Mouse (Mus musculus): ENCODE measurements around the gene Arpc3. TPM values are rescaled to one million over a fixed set of nuclear protein-coding genes. Genes with fewer than 3 reads are reported as not detected.

Arpc3 gene
- polyA plus RNA-seq, 1 experiment from 2014 or later: 128 TPM

DNA sequence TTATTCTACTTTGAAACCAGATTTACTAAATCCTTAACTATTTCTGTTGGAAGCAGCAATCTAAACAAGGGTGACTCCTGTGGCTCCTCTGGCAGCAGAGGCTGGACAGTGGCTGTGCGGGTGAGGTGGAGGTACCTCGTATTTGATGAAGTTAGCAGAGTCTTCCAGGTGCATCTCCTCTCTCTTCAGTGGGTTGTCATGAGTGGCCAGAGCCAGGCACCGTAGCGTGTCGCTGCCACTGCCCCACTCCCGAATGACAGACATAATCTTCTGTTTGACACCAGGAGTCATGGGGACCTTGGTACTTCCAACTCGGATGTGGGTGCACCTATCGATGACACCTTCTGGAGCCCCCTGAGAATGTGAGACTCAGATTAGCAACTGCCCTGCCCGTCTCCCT lies 69.8 kb downstream of the Arpc3 start:
- Histone ChIP-seq H3K27ac (no peak overlapping the region), H3K27me3 (replicated peaks) (no peaks in the 10 kb centered on the region), H3K9me3 (no peaks in the 10 kb centered on the region), H3K36me3 (peaks cover 99% of the 10 kb centered on the region), H3K4me3 (no peak overlapping the region), H3K4me1 (no peaks in the 10 kb centered on the region), H3K9ac (no peak overlapping the region), H3K4me2 (replicated peaks) (no peak overlapping the region)
- 97% methylated on average over 9 of the region's 9 CpGs for WGBS
- no peak for ATAC-seq (ENCODE audit: low FRiP score, low read depth)

Other genes starting within 250 kb of the Arpc3 start
- 306 and 318 TPM in 2 replicates for gene Ppp1cc, start 233.6 kb upstream of the Arpc3 start, polyA plus RNA-seq (2016; fragmentation: Nextera tagmentation; extraction: Ambion mirVana)
- 4.5 and 4.9 TPM in 2 replicates for gene Hvcn1, start 185.1 kb upstream of the Arpc3 start, polyA plus RNA-seq (2016; fragmentation: Nextera tagmentation; extraction: Ambion mirVana)
- gene Tctn1, start 127.4 kb upstream of the Arpc3 start, polyA plus RNA-seq (2016; fragmentation: Nextera tagmentation; extraction: Ambion mirVana): 4.6 and 4.9 TPM in 2 replicates
- gene Pptc7, start 107.5 kb upstream of the Arpc3 start, polyA plus RNA-seq (2016; fragmentation: Nextera tagmentation; extraction: Ambion mirVana): 10.5 and 10.7 TPM in 2 replicates
- 11.7 and 12.3 TPM in 2 replicates for gene Rad9b, start 37.6 kb upstream of the Arpc3 start, polyA plus RNA-seq (2016; fragmentation: Nextera tagmentation; extraction: Ambion mirVana)
- gene Vps29, start 37.5 kb upstream of the Arpc3 start, polyA plus RNA-seq (2016; fragmentation: Nextera tagmentation; extraction: Ambion mirVana): 233 and 237 TPM in 2 replicates
- 56.3 and 57.9 TPM in 2 replicates for gene Gpn3, start 20.0 kb upstream of the Arpc3 start, polyA plus RNA-seq (2016; fragmentation: Nextera tagmentation; extraction: Ambion mirVana)
- 117 TPM in 2 replicates for gene Fam216a, start 19.5 kb upstream of the Arpc3 start, polyA plus RNA-seq (2016; fragmentation: Nextera tagmentation; extraction: Ambion mirVana)
- 51.2 and 53.5 TPM in 2 replicates for gene Anapc7, start 29.8 kb downstream of the Arpc3 start, polyA plus RNA-seq (2016; fragmentation: Nextera tagmentation; extraction: Ambion mirVana)
- 67.6 and 76.1 TPM in 2 replicates for gene Atp2a2, start 110.3 kb downstream of the Arpc3 start, polyA plus RNA-seq (2016; fragmentation: Nextera tagmentation; extraction: Ambion mirVana)
- 47.4 and 51.5 TPM in 2 replicates for gene Ift81, start 222.6 kb downstream of the Arpc3 start, polyA plus RNA-seq (2016; fragmentation: Nextera tagmentation; extraction: Ambion mirVana)